Mouse (Mus musculus): ENCODE data around the gene Tfap2e. TPM values are rescaled to one million over a fixed set of nuclear protein-coding genes. Genes with fewer than 3 reads are reported as not detected.

Tfap2e gene
- total and polyA plus RNA-seq, 2 experiments from 2014 or later: 0.15 TPM; not detected in 1

DNA sequence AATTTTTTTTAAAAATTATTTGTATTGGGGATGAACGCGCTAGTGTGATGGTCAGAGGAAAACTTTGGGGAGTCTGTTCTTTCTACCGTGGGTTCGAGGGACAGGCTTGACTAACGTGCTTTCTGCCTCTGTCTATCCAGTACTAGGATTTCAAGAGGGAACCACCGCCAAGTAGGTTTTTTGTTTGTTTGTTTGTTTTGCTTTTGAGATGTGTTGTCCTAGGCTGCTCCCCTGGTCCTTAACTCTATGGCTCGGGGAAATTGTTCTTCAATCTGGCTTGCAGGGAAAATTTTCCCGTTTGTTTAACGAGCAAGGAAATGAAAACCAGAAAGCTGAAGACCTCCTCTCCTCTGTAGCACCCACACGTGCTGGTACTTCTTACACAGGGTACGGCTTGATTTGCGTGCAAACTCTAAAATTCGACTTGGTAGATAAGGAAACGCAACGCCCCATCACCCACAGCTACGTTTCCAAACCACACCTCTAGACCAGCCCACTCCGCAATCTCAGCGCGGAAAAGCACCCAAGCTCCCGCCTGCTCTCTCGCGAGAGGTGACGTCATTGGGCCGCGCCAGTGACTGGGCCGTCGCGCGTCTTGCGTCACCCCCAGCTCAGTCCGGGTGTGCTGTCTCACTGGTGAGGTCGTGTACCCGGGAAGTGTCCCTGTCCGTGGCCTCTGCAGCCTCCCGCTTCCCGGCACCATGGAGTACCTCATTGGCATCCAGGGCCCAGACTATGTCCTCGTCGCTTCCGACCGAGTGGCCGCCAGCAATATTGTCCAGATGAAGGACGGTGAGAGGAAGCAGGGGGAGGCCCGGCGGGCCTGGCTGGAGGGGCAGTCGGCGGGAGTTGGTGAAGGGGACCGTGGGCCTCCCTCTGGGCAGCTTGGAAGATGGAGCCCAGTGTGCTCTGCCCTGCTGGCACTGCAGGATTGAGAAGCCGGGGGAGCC, 58.7 kb downstream of the Tfap2e start, which contains the start of gene Psmb2:
Psmb2 (plus strand) TSS at position 577 of the 950 bp plus-strand sequence.
- Histone ChIP-seq H3K4me2 (ENCODE audit: low read depth, low read length) (peak within 1 kb of the TSS; percentile 75), H3K27me3 (ENCODE audit: insufficient read depth, low read length) (no peaks in the 10 kb centered on the region), H3K9ac (replicated peaks; ENCODE audit: low read length) (peak within 1 kb of the TSS; percentile 97), H3K27ac (peak within 1 kb of the TSS; percentile 76), H3K36me3 (ENCODE audit: insufficient read depth, low read length) (no peaks in the 10 kb centered on the region), H3K9me3 (ENCODE audit: low read length) (no peaks in the 10 kb centered on the region), H3K4me1 (ENCODE audit: insufficient read depth, low read length) (peaks cover 2% of the 10 kb centered on the region; the same call in 1 of the 2 replicates), H3K4me3 (ENCODE audit: low read length) (peak within 1 kb of the TSS; percentile 100)
- 3% methylated on average over 48 of the region's 48 CpGs for WGBS
- DNase-seq (ENCODE audit: low spot score) (peak; percentile 99), ATAC-seq (peak; percentile 99)
- no peak for TF ChIP-seq CTCF (IDR thresholded peaks at IDR 0.05; ENCODE audit: low read depth)

DNA sequence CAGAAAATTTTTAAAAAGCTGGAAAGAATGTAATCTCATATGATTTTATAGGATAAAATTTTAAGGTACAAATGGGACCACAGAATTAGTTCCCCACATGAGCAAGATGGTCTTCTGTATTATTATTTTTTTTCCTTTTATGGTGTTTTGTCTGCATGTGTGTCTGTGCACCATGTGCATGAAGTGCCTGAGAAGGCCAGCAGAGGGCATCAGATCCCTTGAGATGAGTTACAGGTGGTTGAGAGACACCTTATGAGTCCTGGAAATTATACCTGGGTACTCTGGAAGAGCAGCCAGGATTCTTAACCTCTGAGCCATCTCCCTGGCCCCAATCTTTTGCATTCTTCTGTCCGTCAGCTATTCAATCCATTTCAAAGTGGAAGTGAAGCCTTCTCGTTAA, 69.0 kb downstream of the Tfap2e start:
- DNase-seq (ENCODE audit: low spot score): no peak
- Histone ChIP-seq H3K27me3 (ENCODE audit: insufficient read depth, low read length) (no peaks in the 10 kb centered on the region), H3K4me3 (ENCODE audit: low read length) (no peak overlapping the region), H3K9ac (replicated peaks; ENCODE audit: low read length) (no peak overlapping the region), H3K4me1 (ENCODE audit: insufficient read depth, low read length) (no peaks in the 10 kb centered on the region), H3K9me3 (ENCODE audit: low read length) (no peaks in the 10 kb centered on the region), H3K36me3 (ENCODE audit: insufficient read depth, low read length) (no peaks in the 10 kb centered on the region), H3K4me2 (ENCODE audit: low read depth, low read length) (no peak overlapping the region), H3K27ac (no peak overlapping the region)
- TF ChIP-seq CTCF (IDR thresholded peaks at IDR 0.05; ENCODE audit: low read depth): 0 out of 2 replicates have a peak, but pooled peaks have one; percentile 3
- no peak for ATAC-seq
- WGBS: 92% methylated on average over 2 of the region's 2 CpGs

Other genes with a start within 250 kb of the Tfap2e start
- gene Ago4, start 202.8 kb downstream of the Tfap2e start, total RNA-seq (2014; rRNA removed): 6.7 and 9.7 TPM in 2 replicates
- 3.4 TPM in 2 replicates for gene Ago4, start 202.8 kb downstream of the Tfap2e start, polyA plus RNA-seq (2015; fragmentation: Nextera tagmentation; extraction: Ambion mirVana)
- gene Clspn, start 179.3 kb downstream of the Tfap2e start, total RNA-seq (2014; rRNA removed): 2.0 and 6.3 TPM in 2 replicates
- gene Clspn, start 179.3 kb downstream of the Tfap2e start, polyA plus RNA-seq (2015; fragmentation: Nextera tagmentation; extraction: Ambion mirVana): 5.9 and 8.7 TPM in 2 replicates
- gene 5730409E04Rik, start 126.4 kb downstream of the Tfap2e start, total RNA-seq (2014; rRNA removed): 74.9 and 93.8 TPM in 2 replicates
- 28.7 and 30.2 TPM in 2 replicates for gene 5730409E04Rik, start 126.4 kb downstream of the Tfap2e start, polyA plus RNA-seq (2015; fragmentation: Nextera tagmentation; extraction: Ambion mirVana)
- gene Psmb2, start 58.6 kb downstream of the Tfap2e start, total RNA-seq (2014; rRNA removed): 164 and 207 TPM in 2 replicates
- gene Psmb2, start 58.6 kb downstream of the Tfap2e start, polyA plus RNA-seq (2015; fragmentation: Nextera tagmentation; extraction: Ambion mirVana): 465 and 473 TPM in 2 replicates
- gene Ncdn, start 17.2 kb upstream of the Tfap2e start, total RNA-seq (2014; rRNA removed): 380 and 389 TPM in 2 replicates
- 149 and 158 TPM in 2 replicates for gene Ncdn, start 17.2 kb upstream of the Tfap2e start, polyA plus RNA-seq (2015; fragmentation: Nextera tagmentation; extraction: Ambion mirVana)
- 43.9 and 45.4 TPM in 2 replicates for gene AU040320, start 17.3 kb upstream of the Tfap2e start, total RNA-seq (2014; rRNA removed)
- gene AU040320, start 17.3 kb upstream of the Tfap2e start, polyA plus RNA-seq (2015; fragmentation: Nextera tagmentation; extraction: Ambion mirVana): 30.5 and 33.6 TPM in 2 replicates
- 42.9 and 49.9 TPM in 2 replicates for gene Zmym4, start 231.9 kb upstream of the Tfap2e start, total RNA-seq (2014; rRNA removed)
- gene Zmym4, start 231.9 kb upstream of the Tfap2e start, polyA plus RNA-seq (2015; fragmentation: Nextera tagmentation; extraction: Ambion mirVana): 20.3 and 21.2 TPM in 2 replicates